Mouse (Mus musculus) midbrain, postnatal 0 days (tissue): ENCODE results near the gene Ino80d. TPM values are rescaled to one million over a fixed set of nuclear protein-coding genes. Genes with fewer than 3 reads are reported as not detected.
A peak's percentile ranks its signal among the peaks of the same experiment; 100 is the strongest.

Experiments
- ATAC-seq: fragments of 200-750 bp; cut with Nextera tagmentation; 2 replicates; pipeline ENCODE4 v1.8.0; 2017; ENCODE audit warnings: moderate number of reproducible peaks, mild to moderate bottlenecking, moderate TSS enrichment, moderate library complexity; ENCODE audit not compliant: low FRiP score
- DNase-seq: peaks from one replicate; pipeline ENCODE4 v3.0.0-alpha.2; 2015; ENCODE audit warnings: low spot score
- H3K27ac ChIP-seq: fragments of 300-500 bp; sonication (generic); 2 replicates; pipeline ENCODE4 v1.5.1; 2014; ENCODE audit warnings: low read depth, mild to moderate bottlenecking, low read length, mixed read lengths
- H3K27me3 ChIP-seq: fragments of 300-500 bp; sonication (generic); 2 replicates; pipeline ENCODE4 v1.6.1; 2014; ENCODE audit warnings: low read length, control low read depth, mixed read lengths; ENCODE audit not compliant: insufficient read depth
- H3K36me3 ChIP-seq: fragments of 300-500 bp; sonication (generic); 2 replicates; pipeline ENCODE4 v1.6.1; 2014; ENCODE audit warnings: low read length, control low read depth, mixed read lengths; ENCODE audit not compliant: insufficient read depth
- H3K4me1 ChIP-seq: fragments of 300-500 bp; sonication (generic); 2 replicates; pipeline ENCODE4 v1.6.1; 2014; ENCODE audit warnings: mild to moderate bottlenecking, control low read depth, antibody characterized with exemption, low read length, mixed read lengths; ENCODE audit not compliant: insufficient read depth
- H3K4me2 ChIP-seq: fragments of 300-500 bp; sonication (generic); 2 replicates; pipeline ENCODE4 v1.6.1; 2014; ENCODE audit warnings: low read depth, mild to moderate bottlenecking, low read length, mixed read lengths; ENCODE audit not compliant: poor library complexity, severe bottlenecking
- H3K4me3 ChIP-seq: fragments of 300-500 bp; sonication (generic); 2 replicates; pipeline ENCODE4 v1.5.1; 2014; ENCODE audit warnings: low read depth, mild to moderate bottlenecking, low read length, moderate library complexity
- H3K9ac ChIP-seq: fragments of 300-500 bp; sonication (generic); replicated peaks from 2 replicates; pipeline ENCODE4 v1.6.1; 2014; ENCODE audit warnings: mild to moderate bottlenecking, low read length, moderate library complexity, mixed read lengths; ENCODE audit not compliant: poor library complexity, severe bottlenecking
- H3K9me3 ChIP-seq: fragments of 300-500 bp; sonication (generic); 2 replicates; pipeline ENCODE4 v1.6.1; 2016; ENCODE audit warnings: low read length, control low read depth
- CTCF ChIP-seq: IDR thresholded peaks from 2 replicates; pipeline ENCODE4 v1.5.1; 2016; ENCODE audit warnings: antibody characterized with exemption, mild to moderate bottlenecking
- WGBS: fragments of 180-500 bp; shearing (Covaris S2); extraction: QIAGEN DNeasy Blood & Tissue Kit; methylation state at CpG from one replicate; pipeline ENCODE4 v1.1.7; 2014; 5-methylcytosine and 5-hydroxymethylcytosine counted together
- polyA plus RNA-seq: library from polyadenylated mRNA; unstranded; fragments of >200 nt; fragmentation: Nextera tagmentation; extraction: Ambion mirVana; gene quantifications from 2 replicates; pipeline ENCODE4 v1.2.1, GENCODE M21; 2015
- total RNA-seq: library from RNA; depleted of rRNA; stranded (reverse); fragments of >200 nt; gene quantifications from 2 replicates; pipeline ENCODE4 v1.2.3, GENCODE M21; 2014

Ino80d gene
- total and polyA plus RNA-seq, 2 experiments from 2014 or later: 7.3 to 11.0 TPM

DNA sequence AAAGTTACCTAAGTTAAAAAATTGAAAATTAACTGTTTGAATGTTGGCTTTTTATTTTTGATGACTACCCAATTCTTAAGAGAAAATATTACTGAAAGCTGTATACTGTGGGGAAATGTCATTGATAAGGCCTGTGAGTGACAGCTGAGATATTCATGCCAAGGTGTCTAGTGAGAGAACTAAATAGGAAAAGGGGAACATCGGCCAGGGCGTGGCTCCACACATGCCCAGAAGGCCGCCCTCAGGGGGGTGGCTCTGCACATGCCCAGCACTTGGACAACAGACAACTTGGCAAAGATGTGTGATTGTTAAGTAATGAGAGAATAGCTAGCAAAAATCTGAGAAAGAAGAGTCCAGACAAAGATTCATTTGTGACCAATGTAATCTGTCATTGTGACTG lies 64.5 kb downstream of the Ino80d start:
- Histone ChIP-seq H3K4me3 (no peak overlapping the region), H3K36me3 (no peaks in the 10 kb centered on the region), H3K4me2 (no peak overlapping the region), H3K9me3 (no peaks in the 10 kb centered on the region), H3K4me1 (peaks cover 4% of the 10 kb centered on the region; the same call in 1 of the 2 replicates), H3K9ac (no peak overlapping the region), H3K27me3 (no peaks in the 10 kb centered on the region), H3K27ac (no peak overlapping the region)
- DNase-seq (peak; percentile 49), ATAC-seq (no peak)
- TF ChIP-seq CTCF: no peak
- 80% methylated on average over 3 of the region's 3 CpGs for WGBS

DNA sequence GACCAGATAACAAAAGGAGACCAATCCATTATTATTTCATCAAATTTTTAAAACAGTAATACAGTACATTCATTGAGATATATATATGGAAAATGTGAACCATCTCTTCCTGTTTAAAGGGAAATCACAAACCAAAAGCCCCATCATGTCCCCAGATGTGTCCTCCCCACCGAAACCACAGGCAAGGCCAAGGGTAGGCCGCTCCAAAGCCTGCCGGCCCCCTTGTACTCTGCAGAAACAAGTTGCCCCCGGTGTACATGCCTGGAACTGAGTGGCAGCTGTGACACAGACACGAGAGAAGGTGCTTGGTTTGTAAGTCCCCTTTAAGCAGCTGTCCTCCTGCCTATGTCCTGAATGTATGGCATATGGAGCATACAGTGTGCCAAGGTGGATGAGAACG lies 66.5 kb downstream of the Ino80d start:
- ATAC-seq (no peak), DNase-seq (no peak)
- Histone ChIP-seq H3K9me3 (no peaks in the 10 kb centered on the region), H3K4me1 (peaks cover 3% of the 10 kb centered on the region; the same call in 1 of the 2 replicates), H3K36me3 (no peaks in the 10 kb centered on the region), H3K27me3 (no peaks in the 10 kb centered on the region), H3K4me2 (no peak overlapping the region), H3K4me3 (no peak overlapping the region), H3K9ac (no peak overlapping the region), H3K27ac (no peak overlapping the region)
- no peak for TF ChIP-seq CTCF
- 89% methylated on average over 6 of the region's 6 CpGs for WGBS

DNA sequence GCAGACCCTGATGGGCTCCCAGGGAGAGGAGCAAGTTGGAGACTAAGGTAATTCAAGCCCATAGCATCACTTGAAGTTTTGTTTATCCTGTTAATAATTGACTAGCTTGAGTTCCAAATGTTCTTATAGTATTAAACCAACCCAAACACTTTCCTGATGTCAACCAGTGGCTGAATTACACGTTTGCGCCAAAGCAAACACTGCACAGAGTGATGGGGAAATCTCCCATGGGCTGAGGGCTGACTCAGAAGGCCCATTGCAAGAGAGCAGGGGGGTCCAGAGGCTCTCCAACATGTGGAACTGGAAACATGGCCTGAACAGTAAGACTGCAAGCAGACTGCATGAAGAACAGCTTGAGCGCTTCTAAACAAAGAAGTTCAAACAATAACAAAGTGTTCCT lies 81.5 kb downstream of the Ino80d start:
- Histone ChIP-seq H3K9ac (no peak overlapping the region), H3K27me3 (no peaks in the 10 kb centered on the region), H3K36me3 (no peaks in the 10 kb centered on the region), H3K4me3 (no peak overlapping the region), H3K27ac (no peak overlapping the region), H3K4me2 (no peak overlapping the region), H3K9me3 (no peaks in the 10 kb centered on the region), H3K4me1 (no peaks in the 10 kb centered on the region)
- TF ChIP-seq CTCF: no peak
- ATAC-seq (no peak), DNase-seq (no peak)
- WGBS: 79% methylated on average over 3 of the region's 3 CpGs

DNA sequence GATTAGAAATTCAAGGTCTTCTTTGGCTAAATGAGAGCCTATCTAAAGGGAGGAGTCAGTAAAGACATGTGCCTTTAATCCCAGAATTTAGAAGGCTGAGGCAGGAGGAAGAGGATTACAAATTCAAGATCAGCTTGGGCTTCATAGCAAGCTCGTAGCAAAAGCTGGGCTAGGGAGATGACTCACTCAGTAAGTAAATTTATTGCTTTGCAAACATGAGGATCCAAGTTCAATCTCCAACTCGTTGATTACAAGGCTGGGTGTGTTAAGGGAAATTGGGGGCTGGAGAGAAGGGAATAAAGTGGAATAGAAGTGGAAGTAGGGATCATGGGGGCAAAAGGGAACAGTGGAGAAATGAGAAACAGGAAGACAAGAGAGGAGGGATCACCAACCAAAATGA lies 94.6 kb downstream of the Ino80d start:
- Histone ChIP-seq H3K9ac (no peak overlapping the region), H3K9me3 (no peaks in the 10 kb centered on the region), H3K36me3 (no peaks in the 10 kb centered on the region), H3K27ac (no peak overlapping the region), H3K4me1 (no peaks in the 10 kb centered on the region), H3K4me2 (no peak overlapping the region), H3K4me3 (no peak overlapping the region), H3K27me3 (no peaks in the 10 kb centered on the region)
- no peak for DNase-seq
- ATAC-seq: no peak
- 64% methylated on average over 2 of the region's 2 CpGs for WGBS
- TF ChIP-seq CTCF: no peak

DNA sequence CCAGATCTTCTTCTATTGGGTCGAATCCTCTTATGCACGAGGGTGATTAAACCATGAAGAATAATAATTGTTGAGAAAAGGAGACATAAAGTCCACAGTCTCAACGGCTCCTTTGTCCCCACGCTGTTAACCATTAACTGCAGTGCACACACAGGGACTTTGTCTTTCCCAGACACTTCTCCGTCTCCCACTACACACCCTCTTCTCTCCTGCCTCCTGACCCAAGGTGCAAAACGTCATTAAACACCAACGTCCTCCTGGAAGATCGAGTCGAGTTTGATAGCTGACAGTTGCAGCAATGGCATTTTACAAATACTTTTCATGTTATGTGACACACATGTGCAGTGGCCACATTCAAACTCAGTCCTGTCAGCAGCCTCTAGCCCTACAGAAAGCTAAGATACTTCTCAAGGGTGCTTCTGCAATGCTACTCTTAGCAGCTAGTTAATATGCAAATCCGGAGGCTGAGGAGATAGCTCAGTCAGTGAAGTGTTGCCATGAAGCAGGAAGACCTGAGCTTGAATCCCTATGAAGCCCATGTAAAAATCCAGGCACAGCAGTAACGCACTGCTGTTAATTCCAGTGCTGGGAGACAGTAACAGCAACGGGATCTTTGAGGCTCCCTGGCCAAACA lies 109.3 kb downstream of the Ino80d start:
- no peaks in the 10 kb centered on the region for H3K27me3 ChIP-seq
- DNase-seq (no peak), ATAC-seq (no peak)
- WGBS: 50% methylated on average over 12 of the region's 12 CpGs
- no peak for TF ChIP-seq CTCF
- no peaks in the 10 kb centered on the region for H3K36me3 ChIP-seq
- no peak overlapping the region for H3K4me2 ChIP-seq
- no peak overlapping the region for H3K27ac ChIP-seq
- no peaks in the 10 kb centered on the region for H3K4me1 ChIP-seq
- H3K4me3 ChIP-seq: no peak overlapping the region
- no peaks in the 10 kb centered on the region for H3K9me3 ChIP-seq
- no peak overlapping the region for H3K9ac ChIP-seq

DNA sequence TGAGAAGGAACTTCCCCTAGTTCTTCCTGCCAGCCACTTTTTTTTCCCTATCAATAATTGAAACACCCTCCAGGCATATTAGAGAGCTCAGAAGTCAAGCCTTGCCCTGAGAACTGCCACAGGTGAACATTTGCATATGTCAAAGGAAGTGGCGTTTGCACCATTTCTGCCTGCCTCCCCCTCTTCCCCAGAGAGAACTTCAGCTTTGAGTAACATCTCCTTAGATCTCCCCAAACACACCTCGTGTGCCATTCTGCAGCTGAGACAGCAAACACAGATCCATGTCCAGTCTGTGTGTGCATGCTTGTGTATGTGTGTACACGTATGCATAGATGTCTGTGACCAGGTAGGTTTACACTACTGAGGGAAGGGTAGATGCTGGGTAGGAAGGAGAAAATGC lies 112.6 kb downstream of the Ino80d start:
- ATAC-seq (no peak), DNase-seq (no peak)
- Histone ChIP-seq H3K4me1 (no peaks in the 10 kb centered on the region), H3K27ac (no peak overlapping the region), H3K27me3 (no peaks in the 10 kb centered on the region), H3K4me2 (no peak overlapping the region), H3K9ac (no peak overlapping the region), H3K4me3 (no peak overlapping the region), H3K9me3 (no peaks in the 10 kb centered on the region), H3K36me3 (no peaks in the 10 kb centered on the region)
- 55% methylated on average over 3 of the region's 3 CpGs for WGBS
- TF ChIP-seq CTCF: no peak
